Mouse (Mus musculus) layer of hippocampus, postnatal 10 days (tissue): ENCODE measurements at regions not wholly inside any gene's neighbourhood (a gene's known extent, or its start where the extent isn't known, plus 50 kb on each side); places are given as distances from the start of the nearest gene placed in this dataset.
A peak's percentile ranks its signal among the peaks of the same experiment; 100 is the strongest.
"Not testable (repeated sequence)": the region's sequence is repeated elsewhere in the genome, so short reads cannot be mapped to it uniquely, and the experiment has no call there.

ENCODE experiments used
- DNase-seq, 2 experiments: peaks; one replicate each; pipeline ENCODE4 v3.0.0; 2021; ENCODE audit warnings: low spot score in 2 of 2

DNA sequence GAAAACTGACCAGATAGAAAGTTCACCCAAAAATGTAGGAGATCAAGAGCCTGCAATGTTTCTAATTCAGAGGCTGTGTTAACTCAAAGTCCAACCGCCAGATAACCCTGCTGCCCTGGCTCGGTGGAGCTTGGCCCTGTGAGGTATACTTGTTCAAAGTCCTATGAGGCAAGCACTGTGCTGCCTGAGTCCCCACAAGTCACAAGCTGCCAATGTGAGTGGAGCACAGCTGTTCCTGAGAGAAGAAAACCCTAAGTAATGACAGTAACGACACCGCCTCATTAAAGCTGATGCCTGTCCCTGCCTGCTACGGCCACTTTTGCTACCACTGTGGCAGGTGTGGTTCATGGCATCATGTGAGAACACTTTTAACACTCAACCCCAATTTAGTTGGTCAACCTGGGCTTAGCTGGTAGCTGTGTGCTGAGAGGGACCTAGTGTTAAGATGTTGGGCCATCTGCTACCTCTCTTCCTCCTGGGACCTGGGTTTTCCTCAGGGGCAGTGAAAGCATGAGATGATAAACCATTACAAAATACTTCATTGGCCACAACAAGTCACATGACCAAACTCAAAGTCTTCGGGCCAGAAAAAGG is 178.2 kb upstream of the Afdn start:
- no peak for DNase-seq

- peak in 1 of 2 experiments; percentile 39 for DNase-seq
These were observed 176.7 kb upstream of the Afdn start for GRCm38 (mm10) chr17:13583475-13584233.

- DNase-seq: no peak
These were observed 175.9 kb upstream of the Afdn start for GRCm38 (mm10) chr17:13584394-13584793.

GRCm38 (mm10) chr17:13590240-13590837 is 170.0 kb upstream of the Afdn start:
- not testable (repeated sequence) for DNase-seq
